Mouse (Mus musculus) monocyte, adult 5-6 weeks (primary cell): ENCODE data around the gene Fam102a. TPM values are rescaled to one million over a fixed set of nuclear protein-coding genes. Genes with fewer than 3 reads are reported as not detected.
"Not testable (repeated sequence)": the region's sequence is repeated elsewhere in the genome, so short reads cannot be mapped to it uniquely, and the experiment has no call there.

Experiments
- ATAC-seq: fragments of 153-309, 156-312 bp; replicated peaks from 2 replicates; pipeline ENCODE4 v1.8.0; 2017; ENCODE audit warnings: mild to moderate bottlenecking; ENCODE audit not compliant: low TSS enrichment, insufficient number of reproducible peaks, severe bottlenecking, poor library complexity, low FRiP score
- total RNA-seq: library from RNA; stranded (forward); fragments of 200-1000, 200-491, 200-594 nt; gene quantifications from 3 replicates; pipeline ENCODE4 v1.2.3, GENCODE M21; 2017

Fam102a gene
- total RNA-seq = 16.5 to 33.7 TPM (median 17.8 TPM) in 3 replicates

GRCm38 (mm10) chr2:32534733-32535471 lies at the start of gene Fam102a:
TSS of gene Fam102a (plus strand) at chr2:32535332.
- peak; percentile 88 for ATAC-seq

- ATAC-seq = no peak
Observed at GRCm38 (mm10) chr2:32485751-32486150, 49.4 kb upstream of the Fam102a start.

- no peak for ATAC-seq
Observed at GRCm38 (mm10) chr2:32486155-32486554, 49.0 kb upstream of the Fam102a start.

- peak; percentile 64 for ATAC-seq
Observed at GRCm38 (mm10) chr2:32487124-32487623, 48.0 kb upstream of the Fam102a start.

- peak; percentile 72; the same call in 1 of the 2 replicates for ATAC-seq
Observed at GRCm38 (mm10) chr2:32488679-32489078, 46.5 kb upstream of the Fam102a start.

GRCm38 (mm10) chr2:32490730-32491129 lies 44.4 kb upstream of the Fam102a start:
- not testable (repeated sequence) for ATAC-seq

- ATAC-seq = no peak
Observed at GRCm38 (mm10) chr2:32492661-32493060, 42.5 kb upstream of the Fam102a start.

GRCm38 (mm10) chr2:32493301-32493701 lies 41.8 kb upstream of the Fam102a start:
- ATAC-seq = peak; percentile 23; the same call in 1 of the 2 replicates

GRCm38 (mm10) chr2:32494522-32494921 lies 40.6 kb upstream of the Fam102a start:
- ATAC-seq = no peak

GRCm38 (mm10) chr2:32495185-32495726 lies 39.9 kb upstream of the Fam102a start:
- ATAC-seq = peak; percentile 65

- ATAC-seq = 0 out of 2 replicates have a peak, but pooled peaks have one; percentile 7
Observed at GRCm38 (mm10) chr2:32496190-32496589, 38.9 kb upstream of the Fam102a start.

GRCm38 (mm10) chr2:32499365-32499764 lies 35.8 kb upstream of the Fam102a start:
- no peak for ATAC-seq

GRCm38 (mm10) chr2:32500461-32500860 lies 34.7 kb upstream of the Fam102a start:
- no peak for ATAC-seq

GRCm38 (mm10) chr2:32501754-32502324 lies 33.3 kb upstream of the Fam102a start:
- ATAC-seq = no peak

- ATAC-seq = no peak
Observed at GRCm38 (mm10) chr2:32502843-32503242, 32.3 kb upstream of the Fam102a start.

GRCm38 (mm10) chr2:32503588-32503987 lies 31.5 kb upstream of the Fam102a start:
- ATAC-seq = no peak

GRCm38 (mm10) chr2:32505536-32505935 lies 29.6 kb upstream of the Fam102a start:
- ATAC-seq = no peak

GRCm38 (mm10) chr2:32506673-32507668 lies 28.2 kb upstream of the Fam102a start:
- peak; percentile 90 for ATAC-seq

- no peak for ATAC-seq
Observed at GRCm38 (mm10) chr2:32507906-32508305, 27.2 kb upstream of the Fam102a start.
